Mouse (Mus musculus) cerebellum, adult 11-12 months (tissue): ENCODE measurements at regions not wholly inside any gene's neighbourhood (a gene's known extent, or its start where the extent isn't known, plus 50 kb on each side); places are given as distances from the start of the nearest gene placed in this dataset.

Experiments
- DNase-seq: peaks from one replicate; pipeline ENCODE4 v3.0.0; 2022

DNA sequence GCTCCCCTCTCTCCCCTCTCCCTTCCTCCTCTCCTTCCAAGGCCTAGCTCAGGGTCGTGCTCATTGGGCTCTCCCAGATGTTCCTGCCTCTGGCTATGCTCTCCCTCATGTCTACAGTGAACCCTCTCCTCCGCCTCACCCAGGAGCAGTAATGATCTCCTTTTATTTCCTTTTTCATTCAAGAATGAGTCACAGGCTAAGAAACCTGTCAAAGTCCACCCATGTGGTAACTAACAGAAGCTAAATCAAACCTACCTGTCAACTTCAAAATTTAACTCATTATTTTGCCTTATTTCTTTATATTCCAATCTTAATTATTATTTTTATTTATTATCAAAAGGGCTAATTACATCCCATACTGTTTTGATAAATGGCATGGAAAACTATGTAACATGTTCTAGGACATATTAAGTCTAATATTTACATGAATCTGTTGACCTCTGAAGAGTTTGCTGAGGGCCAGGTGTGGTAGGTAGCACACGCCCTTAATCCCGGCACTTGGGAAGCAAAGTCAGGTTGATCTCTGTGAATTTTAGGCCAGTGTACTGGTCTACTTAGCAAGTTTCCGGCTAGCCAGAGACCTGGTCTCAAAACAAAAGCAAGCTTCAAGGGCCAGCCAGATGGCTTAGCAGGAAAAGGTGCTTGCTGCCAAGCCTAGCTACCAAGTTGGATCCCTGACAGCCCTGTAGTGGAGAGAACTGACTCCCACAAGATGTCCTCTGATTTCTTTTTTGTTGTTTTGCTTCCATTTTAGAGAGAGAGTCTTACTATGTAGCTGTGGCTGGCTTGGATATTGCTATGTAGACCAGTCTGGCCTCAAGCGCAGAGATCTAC is 51.9 kb upstream of the Slc16a1 start:
- DNase-seq, result peak; percentile 93

DNA sequence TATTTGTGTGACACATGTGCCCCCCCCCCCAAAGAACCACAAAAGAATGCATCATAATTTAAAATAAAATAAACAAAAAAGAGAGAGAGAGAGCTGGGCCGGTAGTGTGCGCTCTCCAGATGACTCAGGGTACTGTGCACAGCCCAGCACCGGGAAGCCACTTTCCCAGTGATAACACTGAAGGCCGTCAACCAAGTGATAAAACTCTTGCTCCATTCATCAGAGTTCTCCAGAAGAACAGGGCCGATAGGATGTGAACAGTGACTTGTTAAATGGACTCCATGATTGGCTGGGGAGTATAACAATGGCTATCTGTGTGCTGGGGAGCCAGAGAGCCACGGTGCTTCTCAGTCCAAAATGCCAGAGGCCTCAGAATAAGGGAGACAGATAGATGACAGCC is 53.2 kb upstream of the Slc16a1 start:
- no peak for DNase-seq

DNA sequence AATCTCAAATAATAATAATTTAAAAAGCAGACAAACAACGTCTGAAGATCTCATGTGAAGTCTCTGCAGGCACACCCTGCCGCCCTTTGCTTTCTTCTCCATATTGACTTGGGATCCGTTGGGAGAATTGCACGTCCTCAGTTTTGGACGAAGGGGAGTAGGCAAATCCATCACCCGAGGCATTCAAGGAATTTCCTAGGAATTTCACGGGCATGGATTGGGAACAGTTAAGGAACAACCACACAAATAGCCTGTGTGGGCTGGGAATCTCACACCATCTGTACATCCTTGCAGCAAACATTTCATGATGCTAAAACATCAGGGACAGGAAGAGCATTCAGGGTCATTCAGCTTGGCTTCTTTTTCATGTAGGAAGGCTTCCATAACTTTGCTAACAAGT is 55.2 kb upstream of the Slc16a1 start:
- no peak for DNase-seq

DNA sequence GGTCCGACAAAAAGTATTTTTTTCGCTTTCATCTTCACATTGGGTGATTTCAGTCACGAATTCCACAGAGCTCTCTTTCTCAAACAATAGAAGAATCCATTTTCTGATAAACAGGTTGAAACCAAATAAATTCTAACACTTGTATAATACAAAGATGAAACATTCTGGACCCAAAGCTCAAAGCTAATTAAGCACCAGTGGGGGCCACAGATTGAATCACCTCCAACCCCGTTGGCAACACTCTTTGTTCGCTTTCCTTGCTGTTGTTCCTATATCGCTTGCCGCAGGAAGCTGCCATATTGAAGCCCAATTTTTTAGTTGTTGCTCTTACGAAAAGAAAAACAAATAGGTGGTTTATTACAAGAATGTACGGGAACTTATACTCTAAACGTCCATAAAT is 55.9 kb upstream of the Slc16a1 start:
- DNase-seq, result no peak

DNA sequence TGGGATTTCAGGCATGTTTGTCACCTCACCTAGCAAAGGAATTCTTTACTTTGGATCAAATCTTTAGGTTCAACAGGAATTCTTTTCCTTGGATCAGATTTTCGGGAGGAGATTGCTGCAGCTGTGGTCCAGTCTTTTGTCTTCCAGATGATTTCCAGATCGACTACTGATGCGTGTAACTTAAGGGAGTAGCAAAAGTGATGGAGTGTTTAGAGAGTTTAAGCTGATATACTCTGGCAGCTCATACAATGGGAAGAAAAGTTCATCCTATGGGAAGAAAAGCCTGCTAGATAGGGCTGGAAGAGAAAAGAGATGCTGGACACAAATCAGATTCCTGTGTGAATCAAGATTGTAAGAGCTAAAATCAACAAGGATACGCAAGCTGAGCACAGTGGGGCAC is 59.3 kb upstream of the Slc16a1 start:
- no peak for DNase-seq

DNA sequence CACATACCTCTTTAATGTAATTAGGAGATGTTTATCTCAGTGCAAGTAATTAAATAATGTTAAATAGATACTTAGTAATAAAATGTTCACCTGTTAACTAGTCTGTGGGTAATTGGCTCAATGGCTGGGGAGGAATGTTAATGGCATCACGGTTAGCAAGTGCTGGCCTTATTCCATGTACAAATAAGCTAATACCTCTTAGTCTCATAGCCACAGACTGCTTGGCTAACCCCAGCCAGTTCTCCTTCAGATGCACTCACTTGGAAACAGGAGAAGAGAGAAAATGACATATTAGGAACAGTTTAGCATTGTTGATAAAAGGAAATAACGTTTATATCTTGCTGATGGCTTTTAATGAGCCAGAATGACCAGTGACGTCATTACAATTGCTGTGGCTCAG is 60.1 kb upstream of the Slc16a1 start:
- DNase-seq, result no peak

DNA sequence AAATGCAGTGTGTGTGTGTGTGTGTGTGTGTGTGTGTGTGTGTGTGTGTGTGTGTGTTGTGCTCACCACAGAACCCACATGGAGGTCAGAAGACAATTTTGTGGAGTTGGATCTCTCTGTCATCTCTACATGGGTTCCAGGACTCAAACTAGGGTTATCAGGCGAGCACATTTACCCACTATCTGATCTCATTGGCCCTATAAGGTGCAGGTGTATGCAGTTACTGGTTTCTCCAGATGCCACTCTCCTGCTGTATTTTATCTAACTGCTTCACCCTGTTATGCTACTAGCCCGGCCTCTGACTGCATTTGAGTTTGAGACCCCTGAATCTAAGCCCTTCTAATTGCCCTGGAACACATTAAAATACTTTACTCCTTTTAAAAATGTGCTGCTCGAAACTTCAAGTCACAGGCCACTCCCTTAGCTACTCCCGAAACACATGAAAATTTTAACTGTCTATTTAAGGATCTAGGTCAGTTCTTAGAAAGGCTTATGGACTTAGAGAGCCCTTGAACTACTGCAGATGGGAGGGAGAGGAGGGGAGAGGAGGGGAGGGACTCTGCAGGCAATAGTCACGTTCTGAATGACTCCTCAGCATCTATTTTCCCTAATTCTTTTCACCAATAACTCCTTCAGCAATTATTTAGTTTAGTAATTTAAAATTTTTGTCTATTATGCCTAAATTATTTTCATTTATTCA is 61.1 kb upstream of the Slc16a1 start:
- no peak for DNase-seq

DNA sequence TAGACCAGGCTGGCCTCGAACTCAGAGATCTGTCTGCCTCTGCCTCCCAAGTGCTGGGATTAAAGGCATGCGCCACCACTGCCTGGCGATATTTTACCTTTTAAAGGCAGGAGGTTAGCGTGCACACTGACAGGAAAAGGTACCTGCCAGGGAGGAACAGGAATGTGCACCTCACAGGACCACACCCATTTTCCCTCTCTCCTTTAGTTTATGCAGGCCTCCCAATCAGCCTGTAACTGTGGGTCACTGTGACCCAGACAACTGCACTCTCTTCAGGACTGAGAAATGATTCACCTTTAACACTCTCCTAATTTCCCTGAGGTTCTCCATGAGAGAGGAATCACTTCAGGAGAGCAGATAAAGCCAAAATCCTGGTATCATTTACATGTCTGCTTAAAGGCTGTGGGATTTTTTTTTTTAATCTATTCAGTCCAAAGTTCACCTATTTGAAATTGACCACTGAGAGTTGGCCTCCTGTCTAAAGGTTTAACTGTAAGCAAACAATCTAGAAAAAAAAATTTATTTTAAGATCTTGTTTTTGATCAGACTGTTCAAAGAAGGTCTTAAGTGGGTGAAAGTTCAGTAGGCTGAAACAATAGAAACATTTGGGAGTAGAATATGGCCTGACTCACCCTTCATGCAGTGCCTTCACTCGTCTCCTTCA is 61.7 kb upstream of the Lrig2 start:
- DNase-seq, result no peak

DNA sequence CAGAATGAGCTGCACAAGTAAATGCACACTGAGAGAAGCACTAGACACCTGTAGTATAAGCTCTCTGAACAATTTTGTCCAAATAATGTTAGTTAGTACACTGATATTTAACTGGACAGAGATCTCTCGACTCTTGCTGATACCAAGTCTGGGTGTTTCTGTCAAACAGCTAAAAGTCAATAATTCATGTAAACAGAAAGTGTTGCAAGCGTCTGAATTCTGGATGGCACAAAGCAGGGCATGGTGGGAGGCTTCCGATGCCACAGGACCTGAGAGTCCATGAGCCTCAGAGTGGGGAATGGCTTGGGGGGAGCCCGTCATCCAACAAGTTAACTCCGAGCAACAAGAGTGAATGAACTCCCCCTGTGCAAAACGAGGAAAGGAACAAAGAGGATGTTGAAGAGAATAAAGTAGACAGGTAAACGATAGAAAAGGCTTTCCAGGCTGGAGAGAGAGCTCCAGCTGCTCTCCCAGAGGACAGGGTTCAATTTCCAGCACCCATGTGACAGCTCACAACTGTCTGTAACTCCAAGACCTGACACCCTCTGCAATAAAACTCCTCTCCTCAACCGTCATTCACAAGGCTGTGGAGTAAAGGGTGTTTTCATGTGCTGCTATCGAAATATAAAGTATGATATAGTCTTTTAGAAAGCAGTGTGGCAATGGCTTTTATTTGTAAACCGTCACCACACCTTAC is 60.4 kb upstream of the Lrig2 start:
- no peak for DNase-seq

DNA sequence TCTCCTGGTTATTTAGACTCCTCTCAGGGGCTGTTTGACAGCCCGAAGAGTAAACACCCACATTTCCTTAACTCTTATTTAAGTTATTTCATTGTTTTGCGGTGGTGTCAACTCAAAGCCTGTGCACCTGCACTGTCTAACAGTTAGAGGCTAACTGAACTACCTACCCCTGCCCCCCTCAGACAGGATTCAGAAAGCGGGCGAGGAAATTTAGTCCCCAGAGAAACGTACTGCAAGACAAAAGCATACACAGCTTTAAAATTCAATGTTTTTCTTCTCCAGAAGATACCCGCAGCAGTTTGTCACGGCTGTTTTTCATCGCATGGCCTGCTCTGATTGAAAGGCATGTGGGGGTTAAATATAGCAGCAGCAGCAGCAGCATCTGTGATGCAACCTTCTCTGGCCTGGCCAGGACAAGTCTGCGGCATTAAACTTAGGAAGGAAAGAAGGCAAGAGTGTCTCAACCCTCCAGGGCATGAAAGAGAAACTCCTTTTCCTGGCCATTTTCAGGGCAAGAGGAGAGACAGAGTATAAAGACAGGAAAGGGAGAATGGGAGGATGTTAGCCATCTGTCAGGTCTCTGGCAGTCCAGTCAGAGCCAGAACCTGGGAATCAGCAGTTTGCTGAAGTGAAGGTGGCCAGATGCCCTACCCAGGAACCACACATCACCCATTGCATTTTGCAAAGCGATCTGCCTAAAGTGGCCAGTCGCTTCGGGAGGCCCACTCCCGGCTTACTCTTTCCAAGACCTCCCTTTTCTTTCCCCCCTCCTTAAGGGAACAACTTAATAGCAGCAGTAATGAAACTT is 53.9 kb upstream of the Lrig2 start:
- DNase-seq, result peak; percentile 29

DNA sequence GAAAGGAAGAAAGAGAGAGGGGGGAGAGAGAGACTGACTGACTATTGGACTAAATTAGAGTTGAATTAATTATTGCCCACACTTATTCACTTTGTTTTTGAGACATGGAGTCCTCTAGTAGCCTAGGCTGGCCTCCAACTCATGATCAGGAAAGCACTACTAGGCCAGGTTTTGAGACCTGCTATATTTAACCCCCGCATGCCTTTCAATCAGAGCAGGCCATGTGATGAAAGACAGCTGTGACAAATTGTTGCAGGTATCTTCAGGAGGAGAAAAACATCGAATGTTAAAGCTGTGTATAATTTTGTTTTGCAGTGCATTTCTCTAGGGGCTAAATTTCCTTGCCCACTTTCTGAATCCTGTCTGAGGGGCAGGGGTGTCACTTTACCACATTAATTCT is 53.1 kb upstream of the Lrig2 start:
- DNase-seq, result no peak

DNA sequence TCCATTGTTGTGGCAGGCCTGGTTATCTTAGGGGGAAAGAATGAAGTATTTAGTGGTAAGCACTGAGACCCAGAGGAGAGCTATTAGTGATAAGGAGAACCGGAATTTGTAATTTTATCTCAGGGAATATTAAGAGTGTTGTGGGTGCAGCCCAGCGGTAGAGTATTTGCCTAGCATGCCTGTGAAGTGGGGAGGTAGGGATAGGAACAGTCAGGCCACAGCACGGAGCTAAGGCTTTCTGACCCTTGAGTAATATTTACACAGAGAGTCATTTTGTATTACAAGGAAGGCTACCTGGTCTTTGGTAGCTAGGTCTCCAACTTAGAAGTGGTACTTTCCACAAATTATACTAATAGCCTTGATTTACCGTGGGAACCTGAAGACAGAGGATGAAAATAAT is 49.8 kb upstream of the Lrig2 start:
- no peak for DNase-seq
